Mouse (Mus musculus): ENCODE measurements around the gene Zscan2.

The Zscan2 gene

DNA sequence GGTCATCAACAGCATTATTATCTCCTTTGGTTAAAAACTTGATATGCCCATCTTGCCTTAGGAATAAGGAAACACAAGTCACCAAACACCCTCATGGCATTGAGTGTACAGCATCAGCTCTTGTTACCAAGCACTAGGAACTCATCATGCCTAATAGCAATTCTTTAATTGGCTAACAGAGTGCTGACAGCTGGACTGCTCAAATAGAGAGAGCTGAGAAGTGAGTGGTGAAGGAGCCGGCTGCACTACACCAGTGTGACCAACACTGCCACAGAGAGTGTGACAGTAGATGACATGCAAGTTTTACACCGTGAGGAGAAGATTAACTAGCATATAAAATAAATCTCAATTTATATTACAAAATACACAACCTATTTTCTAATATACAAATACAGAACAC, 62.4 kb downstream of the Zscan2 start:
- no peak for DNase-seq (ENCODE audit: inconsistent ontology term)

Measured in Muller cell, postnatal 12 days (primary cell).